Mouse (Mus musculus) MEL-GATA-1-ER (cell line): Measurements from ENCODE around the gene Ctnnd1.
A peak's percentile ranks its signal among the peaks of the same experiment; 100 is the strongest.

Experiments
- DNase-seq: peaks from one replicate; pipeline ENCODE4 v3.0.0-alpha.2; 2012; ENCODE audit warnings: low read depth; ENCODE audit errors: extremely low read depth

Ctnnd1 gene

DNA sequence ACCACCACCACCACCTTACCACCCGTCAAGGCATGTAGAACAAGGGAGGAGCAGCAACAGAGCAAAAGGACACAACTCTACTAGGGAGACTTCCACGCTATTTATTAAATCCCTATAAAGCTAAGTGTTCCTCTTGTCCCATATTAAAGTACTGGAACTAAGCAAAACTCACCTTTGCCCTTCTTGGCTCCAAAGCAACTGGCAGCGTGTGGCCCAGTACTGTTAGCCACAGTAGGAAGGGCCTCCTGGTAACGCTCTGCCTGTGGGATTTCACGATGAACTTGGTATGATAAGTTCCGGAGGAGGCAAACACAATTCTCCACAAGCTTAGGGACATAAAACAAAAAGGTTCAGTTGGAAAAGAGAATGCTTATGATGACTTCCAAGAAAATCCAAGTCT lies 37.8 kb downstream of the Ctnnd1 start:
- no peak for DNase-seq

DNA sequence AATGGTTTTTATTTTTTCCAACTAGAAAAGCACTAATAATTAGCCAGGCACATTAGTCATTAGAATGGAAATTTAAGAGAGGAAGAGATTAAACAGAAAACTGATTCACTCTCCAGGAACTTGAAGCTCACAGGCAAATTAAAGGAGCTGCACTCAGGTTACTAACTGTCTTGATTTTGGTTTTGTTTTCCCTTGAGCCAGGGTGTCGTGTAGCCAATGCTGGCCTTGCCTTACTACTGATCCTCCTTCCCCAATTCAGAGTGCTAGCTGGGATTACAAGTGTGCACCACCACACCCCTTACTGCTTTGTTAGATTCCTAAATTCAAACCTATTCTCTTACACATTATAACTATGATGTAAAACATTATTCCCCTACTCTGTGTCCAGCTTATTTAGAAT lies 42.7 kb downstream of the Ctnnd1 start:
- DNase-seq: no peak

DNA sequence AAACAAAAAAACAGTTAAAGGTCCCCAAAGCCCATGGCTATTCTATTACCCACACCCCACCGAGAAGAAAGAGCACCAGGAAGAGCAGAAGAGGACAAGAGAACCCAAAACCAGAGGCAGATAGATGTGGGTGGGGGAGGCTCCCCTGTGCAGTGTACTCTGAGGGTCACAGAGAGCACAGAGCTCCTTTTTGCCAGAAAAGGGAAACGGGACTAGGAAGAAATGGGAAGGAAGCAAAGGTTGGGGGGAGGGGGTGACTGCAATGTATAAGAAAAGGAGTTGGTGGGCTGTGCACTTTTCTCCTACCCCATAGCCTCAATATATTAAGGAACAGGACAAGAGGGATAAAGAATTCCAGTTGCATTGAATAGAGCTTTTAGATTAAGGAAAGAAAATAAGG lies 49.6 kb downstream of the Ctnnd1 start:
- DNase-seq: no peak

DNA sequence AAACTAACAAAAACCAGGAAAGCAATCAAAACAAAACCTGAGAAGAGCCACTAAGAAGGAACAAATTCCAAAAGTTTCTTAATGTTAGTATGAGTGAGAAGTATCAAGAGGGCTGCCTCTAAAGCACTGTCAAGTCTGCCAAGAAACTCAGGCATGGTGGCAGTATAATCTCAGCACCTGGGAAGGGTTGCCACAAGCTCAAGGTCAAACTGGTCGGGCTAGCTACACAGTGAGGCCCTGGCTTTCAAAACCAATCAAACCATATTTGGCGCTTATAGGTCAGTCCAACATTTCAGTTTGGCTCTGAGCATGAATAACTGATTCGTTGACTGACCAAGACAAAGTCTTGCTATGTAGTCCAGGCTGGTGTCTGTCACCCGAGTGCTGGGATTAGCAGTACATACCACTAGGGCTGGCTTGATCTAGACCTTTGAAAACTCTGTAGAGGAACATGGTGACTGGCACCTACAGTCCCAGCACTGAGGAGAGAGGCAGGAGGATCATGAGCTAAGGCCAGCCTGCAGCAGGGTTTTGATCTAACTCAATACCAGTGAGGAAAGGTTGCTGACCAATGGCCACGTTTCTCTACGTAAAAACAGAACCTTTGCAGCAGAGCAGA lies 51.2 kb downstream of the Ctnnd1 start:
- no peak for DNase-seq

DNA sequence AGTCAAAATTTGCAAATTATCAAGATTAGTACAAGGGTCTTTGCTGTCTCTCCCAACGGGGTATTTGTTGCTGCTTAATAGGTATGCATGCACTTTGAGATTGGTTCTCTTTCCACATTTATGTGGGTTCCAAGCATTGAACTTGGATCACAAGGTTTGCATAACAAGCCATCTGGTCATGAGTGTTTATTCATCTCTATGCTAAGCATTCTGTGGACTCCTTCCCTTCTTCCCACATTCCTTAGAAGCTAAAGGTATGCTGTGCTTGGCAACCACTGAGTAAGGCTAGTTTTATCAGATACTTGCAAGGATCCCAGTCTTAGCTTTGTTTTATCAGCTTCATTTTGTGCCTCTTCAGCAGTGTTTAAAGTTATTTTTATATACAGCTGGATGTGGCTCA lies 53.4 kb downstream of the Ctnnd1 start:
- no peak for DNase-seq

DNA sequence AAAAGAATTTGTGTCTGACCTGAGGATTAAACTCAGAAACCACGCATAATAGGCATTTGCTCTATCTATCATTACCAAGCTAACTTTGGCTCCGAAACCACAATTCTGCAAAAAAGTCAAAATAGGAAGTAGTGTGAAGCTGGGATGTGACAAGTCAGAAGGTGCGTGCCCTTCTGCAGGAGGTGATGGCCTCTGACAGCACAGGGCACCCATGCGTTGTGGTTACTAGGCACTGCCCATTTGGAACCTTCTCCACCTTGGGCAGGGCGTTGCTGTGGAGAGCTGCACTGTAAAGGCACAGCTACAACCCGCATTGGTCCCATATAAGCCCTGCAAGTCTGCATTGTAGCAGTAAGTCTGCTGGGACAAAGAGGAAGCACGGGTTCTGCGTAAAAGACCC lies 57.8 kb downstream of the Ctnnd1 start:
- peak; percentile 19 for DNase-seq

DNA sequence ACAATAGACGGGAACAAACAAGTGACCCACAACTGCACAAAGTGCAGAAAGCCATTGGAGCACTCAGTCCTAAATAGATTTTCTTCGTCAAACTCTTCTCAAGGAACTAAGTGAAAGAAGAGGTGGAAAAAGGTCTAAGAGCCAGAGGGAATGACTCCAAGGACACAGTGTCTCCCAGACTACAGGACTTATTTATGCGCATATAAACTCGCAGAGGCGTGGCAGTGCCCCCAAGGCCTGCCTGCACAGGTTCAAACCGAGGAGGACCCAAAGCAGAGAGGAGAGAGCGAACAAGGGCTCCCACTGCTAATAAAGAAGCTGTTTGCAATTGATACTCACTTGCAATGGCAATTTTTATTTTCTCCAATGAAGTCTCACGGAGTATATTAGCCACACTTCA lies 64.9 kb downstream of the Ctnnd1 start:
- DNase-seq: no peak

DNA sequence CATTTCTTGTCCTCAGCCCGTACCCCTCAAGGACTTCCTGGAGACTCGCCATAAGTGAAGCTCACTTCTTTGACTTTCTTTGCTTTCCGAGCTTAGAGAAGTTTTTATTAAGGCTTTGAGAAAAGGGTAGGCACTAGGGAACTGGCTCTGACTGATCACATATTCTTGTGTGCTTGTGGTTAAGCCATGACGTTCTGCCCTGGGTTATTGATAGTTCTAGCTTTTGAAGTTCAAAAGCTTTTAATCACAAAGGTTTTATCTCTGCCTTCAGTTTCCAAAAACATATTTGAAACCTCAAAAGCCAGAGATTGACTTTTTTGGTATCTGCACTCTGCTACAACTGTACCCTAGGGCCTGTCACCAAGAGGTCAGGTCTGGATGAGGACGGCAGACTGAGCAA lies 68.3 kb downstream of the Ctnnd1 start:
- no peak for DNase-seq

DNA sequence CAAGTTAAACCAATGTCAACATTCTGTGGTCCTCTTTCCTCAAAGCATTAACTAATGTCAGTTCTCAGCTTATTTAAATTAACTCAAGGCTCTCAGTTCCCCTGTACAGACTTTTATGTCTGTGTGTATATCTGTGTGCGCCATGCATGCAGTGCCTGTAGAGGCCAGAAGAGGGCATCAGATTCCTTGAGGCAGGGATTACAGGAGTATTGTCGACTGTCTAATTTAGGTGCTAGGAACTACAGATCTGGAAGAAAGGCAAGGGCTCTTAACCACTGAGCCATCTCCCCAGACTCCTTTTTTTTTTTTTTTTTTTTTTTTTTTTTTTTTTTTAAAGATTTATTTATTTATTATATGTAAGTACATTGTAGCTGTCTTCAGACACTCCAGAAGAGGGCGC lies 69.4 kb downstream of the Ctnnd1 start:
- peak; percentile 56 for DNase-seq

DNA sequence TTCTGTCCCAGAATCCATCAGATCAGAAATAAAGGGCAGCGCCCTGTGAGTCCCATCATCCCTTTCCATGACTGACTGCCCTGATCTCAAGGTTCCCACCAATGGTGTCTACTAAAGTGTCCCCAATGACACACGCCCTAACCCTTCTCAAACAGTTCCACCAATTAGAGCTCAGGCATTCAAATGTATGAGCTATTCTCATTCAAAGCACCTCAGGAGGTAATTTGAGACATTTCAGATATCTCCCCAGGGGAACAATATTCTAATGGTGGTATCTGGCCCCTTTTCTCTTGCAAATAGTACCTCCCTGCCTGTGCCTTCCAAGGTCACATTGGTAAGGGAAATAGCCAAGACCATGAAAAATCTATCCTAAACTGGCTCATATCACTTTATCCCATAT lies 71.3 kb downstream of the Ctnnd1 start:
- no peak for DNase-seq

DNA sequence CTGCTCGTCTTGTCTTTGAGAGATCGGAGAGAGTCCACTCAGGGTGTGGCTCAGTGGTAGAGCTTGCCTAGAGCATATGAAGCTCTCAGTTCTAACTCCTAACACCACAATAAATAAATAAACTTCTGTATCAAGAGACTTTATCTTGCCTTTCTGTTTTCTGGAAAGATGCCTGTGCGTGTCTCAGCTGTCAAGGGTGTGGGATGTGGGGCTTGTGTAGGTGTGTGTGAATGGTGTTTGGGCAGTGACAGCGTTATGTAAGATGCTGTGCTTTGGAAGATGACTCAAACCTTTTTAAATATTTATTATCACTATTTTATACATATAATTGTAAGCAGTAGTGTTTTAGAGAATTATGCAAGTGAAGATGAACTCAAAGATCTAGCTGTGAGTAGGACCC lies 76.4 kb downstream of the Ctnnd1 start:
- DNase-seq: no peak

DNA sequence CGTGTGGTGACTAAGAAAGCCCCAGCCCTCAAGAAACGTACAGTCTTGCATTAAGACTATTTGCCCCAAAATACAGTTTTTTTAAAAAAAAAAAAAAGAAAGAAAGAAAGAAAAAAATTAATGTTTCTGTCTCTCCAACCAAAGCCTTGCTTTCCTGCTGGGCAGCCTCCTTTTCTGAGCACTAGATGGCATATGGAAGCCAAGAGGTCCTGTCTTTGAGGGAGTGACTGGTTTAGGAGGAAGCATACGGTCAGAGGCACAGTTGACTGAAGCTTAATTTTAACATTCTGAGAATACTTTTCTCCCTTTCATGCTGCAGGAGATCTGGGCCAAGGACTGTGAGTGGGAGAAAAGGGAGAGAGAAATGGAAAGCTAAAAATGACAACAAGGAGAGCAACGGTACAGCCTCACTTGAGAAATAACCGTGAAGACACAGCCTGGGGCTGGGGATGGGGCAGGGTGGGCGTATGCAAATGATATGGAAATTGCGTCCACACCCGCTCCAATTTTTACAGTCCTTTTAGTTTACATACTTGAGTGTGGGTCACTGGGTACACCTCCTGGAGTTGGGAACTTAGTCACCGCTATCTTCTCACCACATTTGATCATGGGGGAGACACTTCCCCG lies 93.6 kb downstream of the Ctnnd1 start:
- DNase-seq: peak; percentile 46

DNA sequence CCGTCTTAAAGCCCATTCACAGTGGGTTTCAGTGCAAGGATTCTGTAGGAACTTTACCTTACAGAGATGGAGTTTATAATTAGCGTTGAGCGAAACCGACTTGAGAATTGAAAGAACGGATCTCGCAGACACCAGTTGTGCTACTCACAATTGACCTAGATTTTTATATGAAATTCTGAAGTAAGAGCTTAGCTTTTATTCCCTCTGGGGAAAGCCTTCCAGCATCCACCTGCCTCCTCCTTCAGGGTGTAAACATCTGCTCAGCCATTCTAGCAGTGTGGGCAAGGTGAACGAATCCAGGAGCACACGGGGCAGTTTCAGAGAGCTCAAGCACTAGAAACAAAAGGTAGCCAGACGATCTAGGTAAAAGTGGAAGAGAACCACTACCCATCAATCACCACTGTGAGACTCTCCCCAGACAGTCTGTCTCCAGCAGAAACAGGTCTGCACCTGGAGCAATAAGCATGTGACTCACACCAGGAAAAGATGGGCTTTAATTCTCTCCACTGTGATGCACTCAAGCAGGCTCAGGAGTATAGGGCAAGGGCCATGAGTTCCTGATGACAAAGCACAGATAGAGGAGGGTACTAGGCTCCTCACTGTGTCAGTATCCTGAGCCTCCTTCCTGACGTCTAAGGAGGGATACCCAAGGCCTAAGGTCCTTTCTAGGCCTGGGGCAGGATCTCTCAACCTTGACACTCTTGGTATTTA lies 99.0 kb downstream of the Ctnnd1 start:
- DNase-seq: no peak
